Mouse (Mus musculus): ENCODE results near the gene Igf2. TPM values are rescaled to one million over a fixed set of nuclear protein-coding genes. Genes with fewer than 3 reads are reported as not detected.

Gene Igf2
- 11.9 TPM for polyA plus RNA-seq (2015; fragmentation: Illumina TruSeq; extraction: RNeasy Lipid Tissue Mini Kit (QIAGEN cat#74804); ENCODE audit: insufficient read depth, low read depth, low replicate concordance)

DNA sequence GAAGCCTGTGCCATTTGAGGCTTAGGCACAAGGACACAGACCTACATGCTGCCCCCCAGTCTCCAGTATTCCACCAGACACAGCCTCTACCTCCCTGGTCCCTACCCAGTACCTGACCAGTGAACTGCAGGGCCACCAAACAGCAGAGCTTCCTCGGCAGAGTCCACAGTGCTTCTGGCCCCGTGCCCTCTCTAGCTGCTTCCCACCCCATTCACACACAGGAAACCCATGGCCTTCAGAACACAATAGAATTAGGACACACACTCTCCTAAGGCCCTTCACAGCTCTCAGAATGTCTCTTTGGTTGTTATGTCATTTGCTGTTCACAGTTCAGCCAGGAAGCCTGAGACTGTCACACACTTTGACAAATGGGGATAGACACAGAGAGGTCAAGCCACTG, at the start of gene Igf2:
TSS of gene Igf2 (minus strand) at position 158 of the 400 bp plus-strand sequence.

DNA sequence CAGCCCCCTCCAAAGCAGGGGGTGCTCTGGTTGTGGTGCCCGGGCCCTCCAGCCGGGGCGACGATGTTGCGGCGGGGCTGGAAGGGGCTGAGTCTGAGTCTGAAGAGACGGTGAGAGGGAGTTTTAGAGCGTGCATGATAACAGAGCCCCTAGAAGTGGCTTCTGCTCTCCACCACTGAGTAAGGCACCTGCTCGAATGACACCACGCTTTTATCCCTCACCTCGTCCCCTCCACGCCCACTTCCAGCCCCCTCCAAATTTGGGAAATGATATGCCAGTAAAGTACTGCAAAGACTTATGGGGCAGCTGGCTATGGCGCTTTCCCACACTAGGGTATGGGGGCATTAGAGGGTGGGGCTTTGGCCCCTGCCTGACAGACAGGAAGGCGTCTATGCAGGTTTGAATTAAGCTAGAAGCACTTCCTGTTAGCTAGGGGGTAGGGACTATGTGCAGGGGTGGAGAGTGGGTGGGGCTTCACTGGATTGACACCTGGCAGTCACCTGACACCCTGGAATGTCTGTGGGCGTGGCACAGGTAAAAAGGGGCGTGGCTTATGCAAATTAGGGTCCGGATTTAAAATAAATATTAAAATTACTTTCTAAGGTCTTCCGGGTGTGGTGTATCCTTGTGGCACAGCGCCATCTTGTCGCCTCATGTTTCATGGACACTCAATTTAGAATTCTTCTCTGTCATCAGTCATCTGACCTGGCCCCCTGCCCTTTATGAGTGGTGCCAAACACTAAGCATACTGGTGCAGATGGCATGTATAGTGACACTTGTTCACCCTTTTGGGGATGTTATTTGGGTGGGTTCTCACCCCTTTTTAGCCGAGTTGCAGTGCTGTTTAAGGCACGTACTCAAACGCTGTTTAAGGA, 3.4 kb upstream of the Igf2 start, which contains the start of gene Gm49394:
TSS of gene Gm49394 (minus strand) at position 192 of the 875 bp plus-strand sequence.

Other genes starting within 250 kb of the Igf2 start
- gene Syt8, start 232.0 kb downstream of the Igf2 start, polyA plus RNA-seq (2015; fragmentation: Illumina TruSeq; extraction: RNeasy Lipid Tissue Mini Kit (QIAGEN cat#74804); ENCODE audit: insufficient read depth, low read depth, low replicate concordance) = not detected
- not detected for gene Tnni2, start 225.0 kb downstream of the Igf2 start, polyA plus RNA-seq (2015; fragmentation: Illumina TruSeq; extraction: RNeasy Lipid Tissue Mini Kit (QIAGEN cat#74804); ENCODE audit: insufficient read depth, low read depth, low replicate concordance)
- gene Lsp1, start 206.0 kb downstream of the Igf2 start, polyA plus RNA-seq (2015; fragmentation: Illumina TruSeq; extraction: RNeasy Lipid Tissue Mini Kit (QIAGEN cat#74804); ENCODE audit: insufficient read depth, low read depth, low replicate concordance) = 26.2 TPM
- not detected for gene Tnnt3, start 168.0 kb downstream of the Igf2 start, polyA plus RNA-seq (2015; fragmentation: Illumina TruSeq; extraction: RNeasy Lipid Tissue Mini Kit (QIAGEN cat#74804); ENCODE audit: insufficient read depth, low read depth, low replicate concordance)
- 17.2 TPM for gene Mrpl23, start 134.1 kb downstream of the Igf2 start, polyA plus RNA-seq (2015; fragmentation: Illumina TruSeq; extraction: RNeasy Lipid Tissue Mini Kit (QIAGEN cat#74804); ENCODE audit: insufficient read depth, low read depth, low replicate concordance)
- gene Gm49394, start 3.1 kb upstream of the Igf2 start, polyA plus RNA-seq (2015; fragmentation: Illumina TruSeq; extraction: RNeasy Lipid Tissue Mini Kit (QIAGEN cat#74804); ENCODE audit: insufficient read depth, low read depth, low replicate concordance) = not detected
- gene Ins2, start 76.6 kb upstream of the Igf2 start, polyA plus RNA-seq (2015; fragmentation: Illumina TruSeq; extraction: RNeasy Lipid Tissue Mini Kit (QIAGEN cat#74804); ENCODE audit: insufficient read depth, low read depth, low replicate concordance) = 34,018 TPM

Data from pancreas, adult 10 weeks (tissue).